Mouse (Mus musculus): ENCODE results near the gene Rxfp4.

The Rxfp4 gene

DNA sequence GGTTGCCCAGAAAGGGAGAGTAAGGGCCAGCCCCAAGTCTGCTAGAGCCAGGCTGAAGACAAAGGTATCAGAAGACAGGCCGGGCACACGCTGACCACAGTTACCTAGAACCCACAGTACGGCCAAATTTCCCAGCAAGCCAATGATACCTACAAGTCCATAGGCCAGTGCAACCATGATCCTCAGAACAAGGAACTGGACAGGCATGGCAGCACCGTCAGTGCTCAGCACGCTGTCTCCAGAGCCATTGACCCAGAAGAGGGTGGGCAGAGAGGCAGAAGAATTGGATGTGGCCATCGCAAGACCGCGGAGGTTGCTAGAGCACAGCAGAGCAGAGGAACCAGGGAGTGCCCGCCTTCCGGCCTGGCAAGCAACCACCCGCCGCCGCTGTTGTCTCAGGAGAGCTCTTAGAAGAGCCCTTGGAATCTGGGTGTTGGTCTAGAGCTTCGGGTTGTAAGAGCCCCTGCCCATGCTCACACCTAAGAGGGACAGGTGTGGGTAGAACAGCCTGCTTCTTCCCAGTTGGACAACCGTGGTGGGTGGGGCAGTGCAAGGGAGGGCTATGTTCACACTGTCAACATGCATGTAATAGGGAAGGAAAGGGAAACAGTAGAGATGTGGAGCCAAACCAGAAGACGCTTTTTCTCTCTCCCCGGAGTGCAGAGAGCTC, at the start of gene Rxfp4:
TSS of gene Rxfp4 (minus strand) at position 297 of the 670 bp plus-strand sequence.
- no peak for DNase-seq (ENCODE audit: low read depth, low spot score)

DNA sequence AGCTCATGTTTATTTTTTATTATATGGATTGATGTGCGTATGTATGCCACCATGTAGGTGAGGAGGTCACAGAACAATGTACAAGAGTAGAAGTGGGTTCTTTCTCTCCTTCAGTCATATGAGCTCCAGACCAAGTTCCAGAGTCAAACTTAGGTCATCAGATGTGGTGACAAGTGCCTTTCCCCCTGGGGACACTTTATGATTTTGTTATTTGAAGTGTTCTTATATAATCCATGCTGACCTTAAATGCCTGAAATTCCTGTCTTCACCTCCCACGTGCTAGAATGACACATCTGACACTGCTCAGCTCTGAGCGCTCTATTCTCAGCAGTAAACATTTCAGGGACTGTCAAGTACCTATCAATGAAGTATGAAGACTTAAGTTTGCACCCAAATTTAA, 48.3 kb upstream of the Rxfp4 start:
- DNase-seq (ENCODE audit: low read depth, low spot score), result no peak

DNA sequence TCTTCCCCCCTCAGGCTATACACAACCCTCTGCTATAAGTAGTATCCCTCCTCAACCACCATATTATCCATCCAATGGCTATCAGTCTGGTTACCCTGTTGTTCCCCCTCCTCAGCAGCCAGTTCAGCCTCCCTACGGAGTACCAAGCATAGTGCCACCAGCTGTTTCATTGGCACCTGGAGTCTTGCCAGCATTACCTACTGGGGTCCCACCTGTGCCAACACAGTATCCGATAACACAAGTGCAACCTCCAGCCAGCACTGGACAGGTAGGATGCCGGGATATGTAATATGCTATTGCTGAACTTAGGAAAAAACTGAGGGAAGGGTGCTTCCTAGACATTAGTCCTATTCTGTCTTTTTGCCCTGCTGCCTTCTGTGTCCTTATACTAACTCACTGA, 47.3 kb upstream of the Rxfp4 start:
- DNase-seq (ENCODE audit: low read depth, low spot score), result no peak

DNA sequence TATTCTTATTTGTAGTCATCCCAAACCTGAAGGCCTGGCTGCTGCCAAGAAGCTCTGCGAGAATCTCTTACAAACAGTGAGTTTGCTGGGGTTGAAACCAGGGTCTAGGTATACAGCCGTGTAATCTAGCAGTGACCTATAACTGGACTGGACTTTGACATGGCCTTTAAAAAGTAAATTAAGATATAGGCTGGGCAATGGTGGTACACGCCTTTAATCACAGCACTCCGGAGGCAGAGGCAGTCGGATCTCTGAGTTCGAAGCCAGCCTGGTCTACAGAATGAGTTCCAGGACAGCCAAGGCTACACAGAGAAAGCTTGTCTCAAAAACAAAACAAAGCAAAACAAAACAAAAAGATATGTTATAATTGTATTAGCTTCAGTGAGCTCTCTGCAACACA, 45.9 kb upstream of the Rxfp4 start:
- no peak for DNase-seq (ENCODE audit: low read depth, low spot score)

DNA sequence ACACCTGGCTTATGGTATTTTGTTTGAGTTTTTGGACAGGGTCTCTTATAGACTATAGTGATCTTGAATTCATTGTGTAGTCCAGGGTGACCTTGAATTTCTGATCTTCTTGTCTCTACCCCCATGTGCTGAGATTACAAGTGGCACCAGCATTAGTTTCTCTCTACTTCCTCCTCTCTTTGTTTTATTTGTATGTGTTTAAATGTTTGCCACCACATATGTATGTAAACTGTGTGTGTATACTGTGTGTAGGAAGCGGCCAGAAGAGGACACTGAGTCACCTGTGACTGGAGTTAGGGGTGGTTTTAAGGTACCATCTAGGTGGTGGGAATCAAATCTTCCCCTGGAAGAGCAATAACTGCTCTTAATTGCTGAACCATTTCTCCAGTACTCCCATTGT, 45.1 kb upstream of the Rxfp4 start:
- no peak for DNase-seq (ENCODE audit: low read depth, low spot score)

DNA sequence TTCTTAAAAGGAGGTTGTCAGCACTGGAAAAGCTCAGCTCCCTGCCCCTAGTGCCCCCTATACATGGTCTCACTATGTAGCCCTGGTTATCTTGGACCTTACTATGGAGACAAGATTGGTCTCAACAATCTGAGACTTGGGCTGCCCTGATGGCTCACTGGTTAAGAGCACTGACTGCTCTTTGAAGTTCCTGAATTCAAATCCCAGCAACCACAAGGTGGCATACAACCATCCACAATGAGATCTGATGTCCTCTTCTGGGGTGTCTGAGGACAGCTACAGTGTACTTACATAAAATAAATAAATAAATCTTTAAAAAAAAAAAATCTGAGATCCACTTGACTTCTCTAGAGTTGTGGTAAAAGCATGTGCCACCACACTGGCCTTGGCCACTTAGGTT, 42.6 kb upstream of the Rxfp4 start:
- DNase-seq (ENCODE audit: low read depth, low spot score), result no peak

DNA sequence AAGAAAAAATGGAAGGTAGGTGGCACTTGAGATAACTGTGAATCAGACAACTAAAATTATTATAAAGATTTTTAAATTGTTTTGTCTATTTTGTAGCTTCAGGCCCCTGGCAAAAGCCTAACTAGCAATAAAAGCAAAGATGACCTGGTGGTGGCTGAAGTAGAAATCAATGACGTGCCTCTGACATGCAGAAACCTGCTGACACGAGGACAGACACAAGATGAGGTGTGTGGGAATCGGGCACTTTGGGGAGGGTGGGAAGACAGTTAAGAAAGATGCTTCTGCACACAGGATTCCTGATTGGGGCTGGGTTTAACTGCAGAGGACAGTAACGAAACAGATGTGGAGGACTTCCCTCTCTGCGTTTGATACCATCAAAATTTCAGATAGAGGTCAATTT, 36.1 kb upstream of the Rxfp4 start:
- DNase-seq (ENCODE audit: low read depth, low spot score), result no peak

DNA sequence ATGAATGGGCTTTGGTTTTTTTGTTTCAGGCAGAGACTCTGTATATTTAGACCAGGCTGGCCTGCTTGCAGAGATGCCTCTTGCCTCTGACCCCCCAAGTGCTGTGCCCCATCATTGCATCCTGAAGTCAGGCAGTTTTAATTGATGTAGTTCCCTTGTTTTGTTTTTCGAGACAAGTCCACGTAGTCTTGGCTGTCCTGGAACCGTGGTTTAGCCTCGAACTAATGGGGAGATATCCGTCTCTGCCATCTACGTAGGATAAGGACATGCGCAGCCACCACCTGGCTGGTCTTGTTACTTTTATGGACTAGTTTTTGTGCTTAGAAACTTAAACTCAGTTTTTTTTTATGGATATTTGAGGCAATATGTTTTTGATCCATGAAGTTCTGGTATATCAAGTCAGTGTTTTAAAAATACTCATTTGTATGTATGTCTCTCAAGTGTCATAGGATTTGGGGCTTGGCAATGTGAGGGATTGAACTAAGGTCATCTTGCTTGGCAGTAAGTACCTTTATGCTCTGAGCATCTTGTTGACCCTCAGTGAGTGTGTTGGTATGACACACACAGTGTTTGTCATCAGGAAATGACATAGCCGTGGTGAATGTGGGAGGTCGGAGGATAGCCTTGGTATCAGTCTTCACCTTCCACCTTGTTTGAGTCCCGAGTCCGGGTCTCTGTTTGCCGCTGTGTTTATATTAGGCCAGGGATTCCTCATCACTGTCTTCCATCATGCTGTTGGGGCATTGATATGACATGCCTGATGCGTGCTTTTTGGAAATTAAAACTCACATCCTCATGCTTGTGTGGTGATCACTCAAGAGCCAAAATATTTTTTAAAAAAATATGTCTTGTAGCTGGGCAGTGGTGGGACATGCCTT, 34.0 kb upstream of the Rxfp4 start:
- no peak for DNase-seq (ENCODE audit: low read depth, low spot score)

DNA sequence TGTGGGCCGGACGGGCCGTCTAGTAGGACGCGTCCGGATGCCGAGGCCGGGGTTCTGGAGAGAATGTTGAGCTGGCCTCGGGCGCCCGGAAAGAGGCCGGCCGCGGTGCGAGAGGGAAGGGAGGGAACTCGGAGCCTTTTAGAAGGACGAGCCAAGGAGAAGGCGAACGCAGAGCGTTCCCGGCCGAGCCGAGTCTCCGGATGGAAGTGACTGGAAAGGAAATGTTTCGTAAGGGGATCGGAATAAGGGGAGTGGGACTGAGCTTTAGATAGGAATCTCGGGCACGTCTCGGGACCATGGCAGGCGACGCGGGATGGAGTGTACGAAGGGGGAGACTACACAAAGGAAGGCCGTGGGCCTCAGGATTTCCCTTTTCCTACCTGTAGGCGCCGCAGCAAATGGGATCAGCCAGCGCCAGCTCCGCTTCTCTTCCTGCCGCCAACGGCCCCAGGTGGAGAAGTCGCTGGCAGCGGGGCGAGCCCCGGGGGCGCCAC, 33.1 kb upstream of the Rxfp4 start:
- peak; percentile 26 for DNase-seq (ENCODE audit: low read depth, low spot score)

DNA sequence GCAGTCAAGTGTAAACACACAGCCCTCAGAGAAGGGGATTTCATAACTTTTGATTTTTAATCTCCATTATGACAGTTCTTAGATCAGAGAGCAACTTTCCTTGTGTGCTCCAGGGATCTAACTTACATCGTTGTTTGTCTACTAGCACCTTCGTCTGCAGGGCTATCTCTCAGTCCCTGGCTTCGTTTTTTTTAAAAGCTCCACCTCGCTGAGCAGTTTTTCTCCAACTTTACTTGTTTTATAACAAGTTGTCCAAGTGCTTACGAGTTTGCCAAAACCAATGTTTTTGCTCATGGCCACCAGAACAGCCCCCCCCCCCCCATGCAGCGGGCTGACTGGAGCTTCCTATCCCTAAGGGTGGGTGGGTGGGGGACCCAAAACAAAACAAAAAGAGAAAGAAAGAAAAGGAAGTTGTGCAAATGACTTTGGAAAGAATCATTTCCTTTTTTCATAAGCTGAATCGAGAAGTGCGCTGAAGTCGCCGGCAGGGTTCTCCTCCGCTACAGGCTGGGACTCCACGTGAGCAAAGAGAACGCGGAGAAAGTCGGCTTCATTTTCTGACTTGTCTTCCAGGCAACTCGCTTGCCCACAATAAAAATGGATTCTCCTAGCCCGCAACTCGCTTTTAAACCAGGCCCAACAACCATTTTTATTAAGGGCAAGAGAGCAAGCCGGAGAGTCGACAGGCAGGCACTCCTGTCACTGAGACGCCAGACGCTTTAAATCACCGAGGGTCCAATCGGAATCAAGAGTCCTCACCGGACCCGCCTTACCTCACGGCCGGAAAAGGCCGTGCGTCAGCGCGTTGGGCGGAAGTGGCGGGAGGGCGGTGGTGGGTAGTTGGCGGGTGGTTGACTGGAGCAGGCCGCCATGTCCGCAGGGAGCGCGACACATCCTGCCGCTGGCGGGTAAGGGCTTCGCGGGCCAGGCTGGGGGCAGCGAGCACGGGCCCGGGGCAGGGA, 32.3 kb upstream of the Rxfp4 start, which contains the start of gene Khdc4:
TSS of gene Khdc4 (plus strand) at position 824 of the 962 bp plus-strand sequence.
- DNase-seq (ENCODE audit: low read depth, low spot score), result peak; percentile 99

DNA sequence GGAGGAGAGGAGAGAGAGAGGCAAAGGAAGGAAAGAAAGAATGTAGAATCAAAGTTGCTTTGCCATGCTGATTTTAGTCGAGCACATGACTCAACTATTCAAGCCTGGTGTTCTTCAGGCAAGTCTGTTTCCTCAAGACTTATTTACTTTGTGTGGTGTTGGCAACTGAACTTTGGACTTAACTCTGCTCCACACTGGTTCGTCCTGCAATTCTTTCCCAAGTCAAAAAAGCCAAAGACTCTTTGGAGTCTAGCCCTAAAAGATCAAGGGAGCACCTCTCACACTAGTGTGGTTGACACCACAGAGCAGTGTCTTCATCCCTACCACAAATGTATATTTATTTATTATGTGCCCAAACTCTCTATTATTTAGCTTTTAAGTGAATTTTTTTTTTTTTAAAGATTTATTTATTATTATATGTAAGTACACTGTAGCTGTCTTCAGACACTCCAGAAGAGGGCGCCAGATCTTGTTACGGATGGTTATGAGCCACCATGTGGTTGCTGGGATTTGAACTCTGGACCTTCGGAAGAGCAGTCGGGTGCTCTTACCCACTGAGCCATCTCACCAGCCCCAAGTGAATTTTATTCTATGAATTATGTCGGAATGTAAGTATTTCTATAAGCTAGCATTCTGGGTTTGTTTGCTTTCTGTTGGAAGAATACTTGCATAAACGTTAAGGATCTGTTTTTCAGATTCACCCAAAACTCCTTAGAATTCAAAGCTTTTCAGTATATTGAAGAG, 31.5 kb upstream of the Rxfp4 start:
- DNase-seq (ENCODE audit: low read depth, low spot score), result no peak

DNA sequence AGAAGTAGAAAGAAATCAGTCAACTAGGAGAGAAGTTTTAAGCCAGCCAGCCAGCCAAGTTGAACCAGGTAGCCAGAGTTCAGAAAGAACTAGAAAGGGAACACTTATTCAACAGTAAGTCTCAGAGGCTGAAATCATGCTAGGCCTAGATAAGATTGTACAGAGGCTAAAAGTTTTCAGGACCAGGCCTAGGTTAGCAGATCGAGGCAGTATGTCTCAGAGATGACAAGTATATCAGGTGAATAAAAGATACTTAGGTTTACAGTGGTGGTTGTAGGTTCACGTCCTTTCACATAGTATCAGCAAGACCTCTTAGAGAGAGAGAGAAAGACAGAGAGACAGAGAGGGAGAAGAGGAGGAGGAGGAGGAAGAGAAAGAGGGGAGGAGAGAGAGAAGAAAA, 30.9 kb upstream of the Rxfp4 start:
- no peak for DNase-seq (ENCODE audit: low read depth, low spot score)

DNA sequence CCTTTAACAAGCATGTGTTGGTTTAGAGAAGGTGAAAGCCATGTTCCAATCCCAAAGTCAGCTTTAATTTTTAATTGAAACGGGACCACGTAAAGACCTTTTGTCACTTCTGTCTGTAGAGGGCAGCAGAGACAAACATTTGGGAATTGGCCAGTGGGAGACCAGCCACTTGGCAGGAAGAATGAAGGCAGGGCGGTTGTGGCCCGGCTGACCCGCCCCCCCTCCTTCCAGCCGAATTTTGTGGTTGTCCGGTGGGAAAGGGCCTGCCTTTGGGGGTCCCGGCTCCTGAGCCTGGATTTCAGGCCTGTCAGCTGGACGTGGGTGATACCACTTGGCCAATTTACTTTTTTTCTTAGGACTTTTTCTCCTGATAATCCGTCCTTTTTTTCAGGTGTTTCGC, 24.5 kb upstream of the Rxfp4 start:
- peak; percentile 47 for DNase-seq (ENCODE audit: low read depth, low spot score)

DNA sequence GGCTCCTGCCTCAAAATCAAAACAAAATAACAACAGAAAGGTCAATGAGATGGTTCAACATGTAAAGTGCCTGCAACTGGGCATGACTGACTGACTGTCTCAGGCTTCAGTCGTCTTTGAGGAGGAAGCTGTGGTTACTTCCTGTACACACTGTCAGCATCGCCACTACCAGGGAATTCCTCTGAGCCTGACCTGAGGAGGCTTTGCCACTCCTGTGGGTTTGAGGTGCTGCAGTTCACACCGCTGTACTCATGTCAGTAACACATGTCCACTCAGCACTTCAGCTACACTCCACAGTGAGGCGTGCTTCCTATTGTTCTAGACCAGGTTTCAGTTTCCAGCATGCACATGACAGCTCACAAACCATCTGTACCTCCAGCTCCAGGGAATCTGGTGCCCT, 11.2 kb upstream of the Rxfp4 start:
- no peak for DNase-seq (ENCODE audit: low read depth, low spot score)

DNA sequence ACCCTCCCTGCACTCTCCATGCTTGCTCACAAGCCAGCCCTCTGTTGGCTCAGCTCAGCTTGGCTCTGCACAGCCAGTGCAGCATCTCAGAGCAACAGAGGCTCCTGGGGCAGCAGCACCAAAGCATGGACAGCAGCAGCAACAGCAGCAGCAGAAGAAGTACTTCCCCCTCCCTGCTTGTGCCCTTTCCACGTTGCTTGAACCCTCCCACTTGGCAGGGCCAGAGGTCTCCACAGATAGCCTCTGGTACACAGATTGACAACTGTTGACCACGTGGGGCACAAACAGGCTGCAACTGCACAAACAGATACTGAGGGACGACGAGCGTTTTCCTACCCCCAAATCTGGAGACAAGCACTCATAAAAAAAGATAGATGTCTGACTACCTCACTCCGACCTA, 6.9 kb upstream of the Rxfp4 start:
- DNase-seq (ENCODE audit: low read depth, low spot score), result no peak

DNA sequence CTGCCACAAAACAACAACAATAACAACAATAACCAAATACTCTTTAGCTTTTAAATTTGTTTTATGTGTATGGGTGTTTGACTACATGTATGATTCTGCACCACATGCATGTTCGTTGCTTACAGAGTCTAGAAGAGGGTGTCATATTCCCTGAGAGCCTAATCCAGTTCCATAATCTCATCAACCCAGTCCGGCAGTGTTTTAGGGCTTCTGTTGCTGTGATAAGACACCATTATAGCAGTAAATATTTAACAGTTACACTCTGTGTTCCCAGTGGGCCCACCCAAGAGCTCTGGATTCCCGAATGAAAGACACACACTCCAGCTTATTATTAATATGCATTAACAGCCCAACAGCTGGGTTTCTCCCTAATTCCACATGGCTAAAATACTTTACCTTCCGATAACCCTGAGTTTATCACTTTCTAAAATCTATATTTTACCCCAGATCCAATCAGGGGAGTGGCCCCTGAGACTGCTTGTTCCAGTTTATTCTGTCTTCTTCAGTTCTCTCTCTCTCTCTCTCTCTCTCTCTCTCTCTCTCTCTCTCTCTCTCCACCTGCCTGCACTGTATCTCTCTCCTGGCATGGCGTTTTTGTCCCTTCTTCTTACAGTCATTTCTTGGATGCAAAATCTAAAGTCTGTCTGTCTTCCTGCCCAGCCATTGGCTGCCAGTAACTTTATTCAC, 5.6 kb upstream of the Rxfp4 start:
- DNase-seq (ENCODE audit: low read depth, low spot score), result no peak

DNA sequence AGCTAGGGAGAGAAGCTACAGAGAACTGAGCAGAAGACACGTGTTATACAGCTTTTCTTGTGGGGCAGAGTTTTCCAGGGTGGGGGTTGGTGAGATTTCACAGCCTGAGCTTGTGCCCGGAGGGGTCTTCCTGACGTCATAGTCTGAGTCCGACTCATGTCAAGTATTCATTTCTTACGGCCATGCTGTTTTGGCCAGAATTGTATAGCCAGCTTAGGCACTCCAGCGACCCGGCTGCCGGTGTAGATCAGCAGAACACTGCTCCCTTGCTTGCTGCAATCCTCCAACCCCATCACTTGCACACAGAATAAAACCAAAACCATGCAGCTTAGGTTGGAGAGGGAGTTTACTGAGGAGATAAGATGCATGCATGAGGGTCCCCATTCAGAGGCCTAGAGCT, 2.7 kb upstream of the Rxfp4 start:
- no peak for DNase-seq (ENCODE audit: low read depth, low spot score)

DNA sequence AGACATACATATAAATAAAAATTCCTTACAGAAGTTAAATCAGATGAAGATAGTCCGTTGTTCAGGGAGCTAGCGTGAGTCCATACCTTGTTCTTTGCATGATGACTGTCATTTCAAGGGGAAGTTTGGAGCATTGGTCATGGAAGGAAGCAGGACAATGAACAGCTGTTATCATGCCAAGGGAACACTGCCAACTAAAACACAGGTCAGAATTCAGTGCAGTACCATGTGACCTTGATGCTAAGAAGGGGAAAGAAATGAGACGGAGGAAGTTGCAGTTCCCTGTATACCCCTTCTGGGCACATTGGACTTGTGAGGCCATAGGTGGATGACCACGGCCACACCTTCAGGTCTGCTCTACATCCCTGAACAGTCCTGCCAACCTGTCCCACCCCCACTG, 1.7 kb upstream of the Rxfp4 start:
- DNase-seq (ENCODE audit: low read depth, low spot score), result no peak

DNA sequence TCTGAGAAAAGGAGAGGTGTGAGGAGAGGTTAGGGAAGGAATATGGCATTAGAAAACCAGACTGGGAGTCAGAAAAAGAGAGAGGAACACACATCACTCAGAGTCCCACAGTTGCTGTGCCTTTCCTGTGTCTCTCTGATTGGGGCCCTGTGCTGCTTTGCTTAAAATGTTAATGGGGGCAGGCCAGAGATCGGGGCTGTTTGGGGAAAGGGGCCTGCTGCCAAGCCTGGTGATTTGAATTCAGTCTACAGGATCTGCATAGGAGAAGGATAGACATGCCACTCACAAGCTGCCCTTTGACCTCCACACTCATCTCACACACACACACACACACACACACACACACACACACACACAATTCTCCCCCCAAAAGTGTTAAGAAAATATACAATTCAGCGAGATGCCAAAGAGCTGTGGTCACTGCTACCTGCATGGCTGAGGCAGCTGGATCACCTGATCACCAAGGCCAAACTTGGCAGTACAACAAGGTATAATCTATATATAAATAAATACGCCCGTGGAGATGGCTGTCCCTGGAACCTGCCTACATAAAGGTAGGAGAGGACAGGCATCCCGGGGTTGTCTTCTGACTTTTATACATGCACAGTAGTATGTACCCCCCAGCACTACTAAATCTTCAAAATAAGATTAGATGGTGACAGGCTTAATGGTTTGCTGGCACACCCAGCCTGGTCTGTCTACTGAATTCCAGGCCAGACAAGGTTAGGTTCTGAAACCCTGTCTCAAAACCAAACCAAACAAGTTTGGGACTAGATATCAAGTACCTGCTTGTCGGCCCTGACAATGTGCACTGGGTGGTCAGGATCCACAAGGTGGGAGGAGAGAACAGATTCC, 801 bp upstream of the Rxfp4 start:
- DNase-seq (ENCODE audit: low read depth, low spot score), result no peak

Data from telencephalon, adult 2 months (tissue).